Mouse (Mus musculus): ENCODE measurements at regions not wholly inside any gene's neighbourhood (a gene's known extent, or its start where the extent isn't known, plus 50 kb on each side); places are given as distances from the start of the nearest gene placed in this dataset.
"Not testable (repeated sequence)": the region's sequence is repeated elsewhere in the genome, so short reads cannot be mapped to it uniquely, and the experiment has no call there.

GRCm38 (mm10) chr15:93005186-93005585 lies 269.8 kb downstream of the Gxylt1 start:
- H3K4me1 ChIP-seq (replicated peaks; ENCODE audit: control insufficient read depth, insufficient read depth, low read length); H3K4me3 ChIP-seq (ENCODE audit: low read length); H3K27me3 ChIP-seq (ENCODE audit: control insufficient read depth, insufficient read depth, low read depth, low read length); H3K27ac ChIP-seq (ENCODE audit: low read length); H3K36me3 ChIP-seq (ENCODE audit: control insufficient read depth, insufficient read depth, low read length); ATAC-seq (ENCODE audit: low read depth); H3K4me2 ChIP-seq (ENCODE audit: low read depth, low read length); H3K9ac ChIP-seq (ENCODE audit: low read length); H3K9me3 ChIP-seq (ENCODE audit: control insufficient read depth, low read length): not testable (repeated sequence)
- 82% methylated on average over 5 of the region's 5 CpGs for WGBS

DNA sequence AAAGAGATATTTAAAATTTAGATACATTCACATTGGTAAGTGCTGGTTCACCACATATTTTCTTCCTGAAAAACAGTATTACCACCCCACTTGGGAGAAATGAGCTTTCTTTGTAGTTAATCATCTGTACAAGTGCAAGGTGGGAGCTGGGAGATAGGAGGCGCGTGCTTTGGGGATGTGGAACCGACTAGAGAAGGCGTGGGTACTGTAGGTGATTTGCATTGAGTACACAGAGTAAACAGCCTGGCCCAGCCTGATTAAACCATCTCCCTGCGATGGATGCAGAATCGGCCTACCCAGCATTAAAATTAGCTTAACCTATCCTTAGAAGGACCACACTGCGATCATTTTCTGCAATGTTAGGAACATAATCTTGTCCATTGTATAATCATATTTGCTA lies 270.4 kb downstream of the Gxylt1 start:
- Histone ChIP-seq H3K9me3 (ENCODE audit: control insufficient read depth, low read length) (no peaks in the 10 kb centered on the region), H3K27ac (ENCODE audit: low read length) (no peak overlapping the region), H3K4me2 (ENCODE audit: low read depth, low read length) (no peak overlapping the region), H3K9ac (ENCODE audit: low read length) (no peak overlapping the region), H3K4me3 (ENCODE audit: low read length) (no peak overlapping the region), H3K27me3 (ENCODE audit: control insufficient read depth, insufficient read depth, low read depth, low read length) (no peaks in the 10 kb centered on the region), H3K4me1 (replicated peaks; ENCODE audit: control insufficient read depth, insufficient read depth, low read length) (peaks cover 8% of the 10 kb centered on the region), H3K36me3 (ENCODE audit: control insufficient read depth, insufficient read depth, low read length) (no peaks in the 10 kb centered on the region)
- 78% methylated on average over 7 of the region's 7 CpGs for WGBS
- ATAC-seq (ENCODE audit: low read depth): no peak

GRCm38 (mm10) chr15:93003233-93003632 lies 271.7 kb downstream of the Gxylt1 start:
- ATAC-seq (ENCODE audit: low read depth): no peak

DNA sequence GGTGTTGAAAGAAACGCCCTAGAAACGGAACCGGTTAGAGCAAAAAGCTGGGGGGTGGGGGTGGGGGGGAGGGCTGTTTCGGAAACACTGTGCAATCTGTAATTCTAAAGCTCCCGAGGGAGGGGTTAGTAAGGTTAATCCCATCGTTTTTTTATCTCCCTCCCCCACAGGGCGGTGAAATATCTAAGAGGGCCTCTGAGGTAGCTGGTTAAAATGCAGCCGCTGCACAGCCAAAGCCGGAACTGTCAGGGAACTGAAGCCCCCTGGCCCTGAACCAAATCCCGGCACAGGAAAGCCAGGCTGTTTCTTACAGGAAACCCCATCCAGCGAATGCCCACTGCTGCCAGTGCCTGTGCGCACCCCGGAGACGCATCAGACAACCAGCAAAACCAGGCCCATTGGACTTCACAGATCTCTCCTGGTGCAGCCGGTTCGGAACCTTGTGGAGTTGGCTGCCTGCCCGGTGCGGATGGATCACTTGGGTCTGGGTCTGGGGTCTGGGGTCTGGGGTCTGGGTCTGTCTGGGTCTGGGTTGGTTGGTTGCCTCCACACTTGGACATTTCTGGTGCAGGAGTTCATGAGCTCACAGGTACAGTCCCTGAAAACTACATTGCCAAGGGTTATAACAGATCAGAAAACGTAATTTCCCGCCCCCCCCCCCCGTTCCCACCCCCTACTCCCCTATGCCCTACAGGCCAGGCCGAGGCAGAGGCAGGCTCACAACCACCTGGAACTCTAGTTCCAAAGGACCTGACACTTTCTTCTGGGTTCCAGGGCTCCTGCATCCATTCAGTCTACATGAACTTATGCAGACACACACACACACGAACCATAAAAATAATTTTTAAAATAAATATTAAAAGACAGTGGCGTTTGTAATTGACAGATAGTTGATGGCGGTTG lies 272.7 kb downstream of the Gxylt1 start:
- Histone ChIP-seq H3K4me1 (replicated peaks; ENCODE audit: control insufficient read depth, insufficient read depth, low read length) (peaks cover 8% of the 10 kb centered on the region), H3K36me3 (ENCODE audit: control insufficient read depth, insufficient read depth, low read length) (no peaks in the 10 kb centered on the region), H3K9ac (ENCODE audit: low read length) (peak overlapping the region; percentile 52), H3K4me2 (ENCODE audit: low read depth, low read length) (peak overlapping the region; percentile 59), H3K4me3 (ENCODE audit: low read length) (peak overlapping the region; percentile 37), H3K27me3 (ENCODE audit: control insufficient read depth, insufficient read depth, low read depth, low read length) (no peaks in the 10 kb centered on the region), H3K9me3 (ENCODE audit: control insufficient read depth, low read length) (no peaks in the 10 kb centered on the region), H3K27ac (ENCODE audit: low read length) (no peak overlapping the region)
- WGBS: 17% methylated on average over 25 of the region's 25 CpGs
- peak; percentile 45; the same call in 1 of the 2 replicates for ATAC-seq (ENCODE audit: low read depth)

More at GRCm38 (mm10) chr15:93003233-93003632, 271.7 kb downstream of the Gxylt1 start:
- no peak overlapping the region for H3K4me2 ChIP-seq (ENCODE audit: low read depth, low read length)
- H3K9ac ChIP-seq (ENCODE audit: low read length): no peak overlapping the region
- no peaks in the 10 kb centered on the region for H3K27me3 ChIP-seq (ENCODE audit: control insufficient read depth, insufficient read depth, low read depth, low read length)
- peaks cover 8% of the 10 kb centered on the region for H3K4me1 ChIP-seq (replicated peaks; ENCODE audit: control insufficient read depth, insufficient read depth, low read length)
- no peaks in the 10 kb centered on the region for H3K36me3 ChIP-seq (ENCODE audit: control insufficient read depth, insufficient read depth, low read length)
- 80% methylated on average over 3 of the region's 3 CpGs for WGBS
- no peak overlapping the region for H3K27ac ChIP-seq (ENCODE audit: low read length)
- H3K9me3 ChIP-seq (ENCODE audit: control insufficient read depth, low read length): no peaks in the 10 kb centered on the region
- no peak overlapping the region for H3K4me3 ChIP-seq (ENCODE audit: low read length)

GRCm38 (mm10) chr15:93001346-93002001 lies 273.5 kb downstream of the Gxylt1 start:
- peak overlapping the region; percentile 37 for H3K4me3 ChIP-seq (ENCODE audit: low read length)
- no peaks in the 10 kb centered on the region for H3K9me3 ChIP-seq (ENCODE audit: control insufficient read depth, low read length)
- H3K27me3 ChIP-seq (ENCODE audit: control insufficient read depth, insufficient read depth, low read depth, low read length): no peaks in the 10 kb centered on the region
- ATAC-seq (ENCODE audit: low read depth): no peak
- H3K4me2 ChIP-seq (ENCODE audit: low read depth, low read length): peak overlapping the region; percentile 59
- WGBS: 4% methylated on average over 11 of the region's 11 CpGs
- H3K27ac ChIP-seq (ENCODE audit: low read length): no peak overlapping the region
- peak overlapping the region; percentile 52 for H3K9ac ChIP-seq (ENCODE audit: low read length)
- H3K36me3 ChIP-seq (ENCODE audit: control insufficient read depth, insufficient read depth, low read length): no peaks in the 10 kb centered on the region
- peaks cover 8% of the 10 kb centered on the region for H3K4me1 ChIP-seq (replicated peaks; ENCODE audit: control insufficient read depth, insufficient read depth, low read length)

DNA sequence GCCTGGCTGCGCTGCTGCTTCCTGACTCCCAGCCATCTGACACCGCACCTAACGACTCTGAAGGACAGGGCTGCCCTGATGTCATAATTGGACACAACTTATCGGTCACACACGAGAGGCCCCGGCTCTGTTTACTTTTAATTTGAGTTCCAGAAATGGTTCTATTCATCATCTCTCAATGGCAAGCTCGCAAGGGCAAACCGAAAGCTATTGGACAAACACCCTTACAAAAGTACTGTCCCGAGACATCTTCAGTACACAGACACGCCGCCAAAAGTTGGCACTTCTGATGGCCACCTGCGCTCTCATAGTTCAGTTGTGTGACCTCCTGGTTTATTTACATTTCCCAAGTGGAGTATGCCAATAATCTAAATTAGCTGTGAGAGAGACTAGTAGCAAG lies 274.9 kb downstream of the Gxylt1 start:
- 17% methylated on average over 12 of the region's 12 CpGs for WGBS
- no peaks in the 10 kb centered on the region for H3K36me3 ChIP-seq (ENCODE audit: control insufficient read depth, insufficient read depth, low read length)
- H3K9ac ChIP-seq (ENCODE audit: low read length): no peak overlapping the region
- H3K4me1 ChIP-seq (replicated peaks; ENCODE audit: control insufficient read depth, insufficient read depth, low read length): peaks cover 8% of the 10 kb centered on the region
- H3K27me3 ChIP-seq (ENCODE audit: control insufficient read depth, insufficient read depth, low read depth, low read length): no peaks in the 10 kb centered on the region
- no peak overlapping the region for H3K4me3 ChIP-seq (ENCODE audit: low read length)
- no peaks in the 10 kb centered on the region for H3K9me3 ChIP-seq (ENCODE audit: control insufficient read depth, low read length)
- ATAC-seq (ENCODE audit: low read depth): 0 out of 2 replicates have a peak, but pooled peaks have one; percentile 23
- H3K27ac ChIP-seq (ENCODE audit: low read length): no peak overlapping the region
- peak overlapping the region; percentile 25 for H3K4me2 ChIP-seq (ENCODE audit: low read depth, low read length)

DNA sequence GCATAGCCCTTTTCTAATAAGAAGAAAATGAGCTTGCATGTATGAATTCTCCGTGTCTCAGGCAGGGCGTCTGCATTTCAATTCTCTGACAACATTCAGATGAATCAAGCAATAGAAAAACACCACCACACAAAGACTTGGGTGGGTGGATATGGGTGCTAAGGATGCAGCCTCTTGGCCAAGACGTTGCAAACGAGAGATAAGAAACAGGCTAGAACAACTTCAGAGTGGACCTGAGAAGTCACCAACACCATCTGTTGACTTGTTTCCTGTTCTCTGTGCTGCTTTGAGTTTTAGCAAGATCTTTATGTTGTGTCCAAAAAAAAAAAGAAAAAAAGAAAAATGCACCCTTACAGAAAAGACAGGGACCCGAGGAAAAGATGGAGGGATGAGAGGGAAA lies 277.0 kb downstream of the Gxylt1 start:
- H3K4me2 ChIP-seq (ENCODE audit: low read depth, low read length): no peak overlapping the region
- WGBS: 63% methylated on average over 5 of the region's 5 CpGs
- no peaks in the 10 kb centered on the region for H3K27me3 ChIP-seq (ENCODE audit: control insufficient read depth, insufficient read depth, low read depth, low read length)
- ATAC-seq (ENCODE audit: low read depth): no peak
- H3K4me1 ChIP-seq (replicated peaks; ENCODE audit: control insufficient read depth, insufficient read depth, low read length): peaks cover 8% of the 10 kb centered on the region
- no peak overlapping the region for H3K27ac ChIP-seq (ENCODE audit: low read length)
- no peaks in the 10 kb centered on the region for H3K36me3 ChIP-seq (ENCODE audit: control insufficient read depth, insufficient read depth, low read length)
- H3K9ac ChIP-seq (ENCODE audit: low read length): no peak overlapping the region
- H3K4me3 ChIP-seq (ENCODE audit: low read length): no peak overlapping the region
- no peaks in the 10 kb centered on the region for H3K9me3 ChIP-seq (ENCODE audit: control insufficient read depth, low read length)

DNA sequence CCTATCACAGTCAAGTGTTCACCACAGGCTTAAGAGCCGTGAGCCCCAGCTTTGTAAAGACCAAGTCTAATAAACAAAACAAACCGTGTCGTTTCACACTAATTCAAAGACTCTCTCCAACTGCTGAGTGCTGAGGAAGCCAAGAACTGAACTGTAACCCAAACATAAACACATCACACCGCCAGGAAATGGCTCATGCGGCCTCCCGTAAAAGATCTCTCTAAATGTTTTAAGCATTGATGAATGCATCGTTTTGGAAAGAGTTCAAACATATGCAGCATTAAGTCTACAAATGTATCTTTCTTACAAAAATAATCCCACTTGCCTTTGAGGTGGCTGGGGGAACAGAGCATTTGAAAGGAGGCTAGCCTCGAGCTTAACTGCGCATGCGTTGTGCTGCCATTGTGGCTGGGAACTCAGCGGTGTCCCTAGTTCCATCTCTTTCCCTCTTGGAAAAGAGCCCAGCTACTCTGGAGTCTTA lies 280.7 kb downstream of the Gxylt1 start:
- no peaks in the 10 kb centered on the region for H3K4me1 ChIP-seq (replicated peaks; ENCODE audit: control insufficient read depth, insufficient read depth, low read length)
- H3K9me3 ChIP-seq (ENCODE audit: control insufficient read depth, low read length): peaks cover 2% of the 10 kb centered on the region; the same call in 1 of the 2 replicates
- H3K4me2 ChIP-seq (ENCODE audit: low read depth, low read length): peak overlapping the region; percentile 42
- H3K36me3 ChIP-seq (ENCODE audit: control insufficient read depth, insufficient read depth, low read length): no peaks in the 10 kb centered on the region
- H3K9ac ChIP-seq (ENCODE audit: low read length): no peak overlapping the region
- 29% methylated on average over 11 of the region's 11 CpGs for WGBS
- peak overlapping the region; percentile 1; the same call in 1 of the 2 replicates for H3K27ac ChIP-seq (ENCODE audit: low read length)
- no peaks in the 10 kb centered on the region for H3K27me3 ChIP-seq (ENCODE audit: control insufficient read depth, insufficient read depth, low read depth, low read length)
- ATAC-seq (ENCODE audit: low read depth): peak; percentile 82
- peak overlapping the region; percentile 3 for H3K4me3 ChIP-seq (ENCODE audit: low read length)

GRCm38 (mm10) chr15:92993538-92994190 lies 281.3 kb downstream of the Gxylt1 start:
- Histone ChIP-seq H3K27ac (ENCODE audit: low read length) (peak overlapping the region; percentile 1; the same call in 1 of the 2 replicates), H3K36me3 (ENCODE audit: control insufficient read depth, insufficient read depth, low read length) (no peaks in the 10 kb centered on the region), H3K4me3 (ENCODE audit: low read length) (peak overlapping the region; percentile 3; the same call in 1 of the 2 replicates), H3K27me3 (ENCODE audit: control insufficient read depth, insufficient read depth, low read depth, low read length) (no peaks in the 10 kb centered on the region), H3K4me1 (replicated peaks; ENCODE audit: control insufficient read depth, insufficient read depth, low read length) (no peaks in the 10 kb centered on the region), H3K9me3 (ENCODE audit: control insufficient read depth, low read length) (peaks cover 2% of the 10 kb centered on the region; the same call in 1 of the 2 replicates), H3K9ac (ENCODE audit: low read length) (no peak overlapping the region), H3K4me2 (ENCODE audit: low read depth, low read length) (peak overlapping the region; percentile 42)
- 51% methylated on average over 6 of the region's 6 CpGs for WGBS
- ATAC-seq (ENCODE audit: low read depth): no peak; the same call in 1 of the 2 replicates
